ENCODE assay signal across 32 mouse cellular contexts in genomic region chr16:8732450-8732849, GRCm38 (mm10). TPM values are rescaled to one million over a fixed set of nuclear protein-coding genes. Genes with fewer than 3 reads are reported as not detected.
"Had no signal": no experiment of that assay in that cellular context is flagged by ENCODE, and none has a peak within 500 bp of the region (broad histone marks: within the 10 kb centered on the region; RNA-seq: fewer than 3 reads in every experiment).

No protein-coding gene starts in this region.

RNA-seq across cellular contexts. Expression of gene Gm5767, which starts 51.9 kb away (rescaled TPM):
- total RNA-seq: gastrocnemius, adult 2 months; gastrocnemius, postnatal 10 days; gastrocnemius, postnatal 25 days; granulocyte monocyte progenitor cell, adult 5-6 weeks; heart, adult 18-20 months; heart, adult 8-10 months; heart, postnatal 10 days; heart, postnatal 25 days; heart, postnatal 4 days; layer of hippocampus, adult 8-10 months; layer of hippocampus, postnatal 14 days; layer of hippocampus, postnatal 36 days; left cerebral cortex, adult 18-20 months; left cerebral cortex, adult 8-10 months; left cerebral cortex, postnatal 10 days; left cerebral cortex, postnatal 25 days; left cerebral cortex, postnatal 4 days; liver, adult 2 months had no signal
- polyA plus RNA-seq: heart, embryonic 10.5 days; heart, embryonic 12.5 days; heart, embryonic 14.5 days; heart, embryonic 16.5 days; hindbrain, embryonic 10.5 days; hindbrain, embryonic 12.5 days; hindbrain, embryonic 16.5 days; inflammation-experienced regulatory T-cells, adult 6 months; intestine, embryonic 15.5 days; kidney, embryonic 14.5 days; kidney, embryonic 16.5 days; limb, embryonic 11.5 days; limb, embryonic 13.5 days; liver, embryonic 12.5 days had no signal
